Mouse (Mus musculus) liver, embryonic 14.5 days (tissue): ENCODE results near the gene Agtrap. TPM values are rescaled to one million over a fixed set of nuclear protein-coding genes. Genes with fewer than 3 reads are reported as not detected.

Source experiments
- ATAC-seq: fragments of 200-750 bp; cut with Nextera tagmentation; 2 replicates; pipeline ENCODE4 v1.8.0; 2017; ENCODE audit warnings: moderate number of reproducible peaks, mild to moderate bottlenecking, moderate library complexity; ENCODE audit not compliant: insufficient read depth
- DNase-seq, 3 experiments: peaks; one replicate each; pipeline ENCODE4 v3.0.0-alpha.2; 2012 to 2013; ENCODE audit warnings: low read depth in 3 of 3, low spot score in 3 of 3
- H3K27ac ChIP-seq: fragments of 300-500 bp; sonication (generic); 2 replicates; pipeline ENCODE4 v1.5.1; 2014; ENCODE audit warnings: moderate library complexity, mild to moderate bottlenecking, control low read depth, inconsistent platforms
- H3K27me3 ChIP-seq: fragments of 300-500 bp; sonication (generic); 2 replicates; pipeline ENCODE4 v1.6.1; 2014; ENCODE audit warnings: mild to moderate bottlenecking, low read length, moderate library complexity; ENCODE audit not compliant: control insufficient read depth, insufficient read depth
- H3K36me3 ChIP-seq: fragments of 300-500 bp; sonication (generic); replicated peaks from 2 replicates; pipeline ENCODE4 v1.6.1; 2014; ENCODE audit warnings: low read depth; ENCODE audit not compliant: control insufficient read depth, insufficient read depth
- H3K4me1 ChIP-seq, 2 experiments: fragments of 200-500 bp in 1 of 2; fragments of 300-500 bp in 1 of 2; sonication (generic) in 1 of 2; replicated peaks; 2 replicates each; pipeline ENCODE4 v1.6.1; 2012 to 2014; ENCODE audit warnings: antibody characterized with exemption in 1 of 2, inconsistent platforms in 1 of 2, low read length in 1 of 2; ENCODE audit not compliant: control insufficient read depth in 2 of 2, insufficient read depth in 2 of 2
- H3K4me2 ChIP-seq: fragments of 300-500 bp; sonication (generic); 2 replicates; pipeline ENCODE4 v1.6.1; 2014; ENCODE audit warnings: low read depth, mild to moderate bottlenecking, control low read depth, moderate library complexity
- H3K4me3 ChIP-seq, 2 experiments: fragments of 200-500 bp in 1 of 2; fragments of 300-500 bp in 1 of 2; sonication (generic) in 1 of 2; 2 replicates each; pipeline ENCODE4 v1.5.1; 2012 to 2014; ENCODE audit warnings: low read depth in 2 of 2, low read length in 2 of 2, mild to moderate bottlenecking in 2 of 2, control low read depth in 1 of 2, inconsistent platforms in 1 of 2, moderate library complexity in 1 of 2; ENCODE audit not compliant: insufficient read depth in 1 of 2
- H3K9ac ChIP-seq: fragments of 300-500 bp; sonication (generic); replicated peaks from 2 replicates; pipeline ENCODE4 v1.6.1; 2014; ENCODE audit warnings: mild to moderate bottlenecking, control low read depth, moderate library complexity
- H3K9me3 ChIP-seq: fragments of 300-500 bp; sonication (generic); 2 replicates; pipeline ENCODE4 v1.6.1; 2016; ENCODE audit warnings: low read length, mixed read lengths; ENCODE audit not compliant: control insufficient read depth
- CTCF ChIP-seq: IDR thresholded peaks from 2 replicates; pipeline ENCODE4 v1.5.1; 2016; ENCODE audit warnings: antibody characterized with exemption, low read depth, control low read depth
- EP300 ChIP-seq: IDR thresholded peaks from 2 replicates; pipeline ENCODE4 v1.6.1; 2016; ENCODE audit warnings: antibody characterized with exemption, low read depth
- WGBS: fragments of 180-500 bp; shearing (Covaris S2); extraction: QIAGEN DNeasy Blood & Tissue Kit; methylation state at CpG from one replicate; pipeline ENCODE4 v1.1.7; 2014; ENCODE audit not compliant: insufficient replicate concordance; 5-methylcytosine and 5-hydroxymethylcytosine counted together
- polyA plus RNA-seq, 2 experiments: library from polyadenylated mRNA; depleted of rRNA in 1 of 2; stranded (reverse) in 1 of 2; unstranded in 1 of 2; fragments of >200 nt; fragmentation: Nextera tagmentation in 1 of 2; extraction: Ambion mirVana in 1 of 2; gene quantifications; 2 replicates each; pipeline versions ENCODE4 v1.2.1 to v1.2.3; 2012 to 2014

Agtrap gene
- polyA plus RNA-seq, 2 experiments: 4.1 to 9.9 TPM

GRCm38 (mm10) chr4:148116657-148117056 lies 28.8 kb upstream of the Agtrap start:
- no peak for ATAC-seq
- Histone ChIP-seq H3K4me3 (no peak overlapping the region), H3K27me3 (no peaks in the 10 kb centered on the region; the same call in 1 of the 2 replicates), H3K27ac (no peak overlapping the region), H3K36me3 (no peaks in the 10 kb centered on the region), H3K4me1 (no peaks in the 10 kb centered on the region), H3K9me3 (no peaks in the 10 kb centered on the region), H3K4me2 (no peak overlapping the region), H3K9ac (no peak overlapping the region)
- TF ChIP-seq CTCF: peak; percentile 63
- TF ChIP-seq EP300: no peak
- DNase-seq: no peak
- WGBS: 64% methylated on average over 4 of the region's 4 CpGs

GRCm38 (mm10) chr4:148115467-148115866 lies 27.6 kb upstream of the Agtrap start:
- no peak overlapping the region for H3K4me3 ChIP-seq
- no peaks in the 10 kb centered on the region for H3K9me3 ChIP-seq
- H3K9ac ChIP-seq: no peak overlapping the region
- peak; percentile 55 for TF ChIP-seq CTCF
- no peak for TF ChIP-seq EP300
- 5% methylated on average over 15 of the region's 15 CpGs for WGBS
- no peak overlapping the region for H3K4me2 ChIP-seq
- H3K4me1 ChIP-seq: no peaks in the 10 kb centered on the region
- no peak for DNase-seq
- H3K27ac ChIP-seq: no peak overlapping the region
- no peaks in the 10 kb centered on the region for H3K36me3 ChIP-seq
- 0 out of 2 replicates have a peak, but pooled peaks have one; percentile 29 for ATAC-seq
- no peaks in the 10 kb centered on the region; the same call in 1 of the 2 replicates for H3K27me3 ChIP-seq

GRCm38 (mm10) chr4:148114758-148115391 lies 27.0 kb upstream of the Agtrap start:
- H3K4me1 ChIP-seq: no peaks in the 10 kb centered on the region
- WGBS: 7% methylated on average over 15 of the region's 15 CpGs
- no peak overlapping the region for H3K4me3 ChIP-seq
- H3K9me3 ChIP-seq: no peaks in the 10 kb centered on the region
- peak; percentile 33 to 56 (median 43) for DNase-seq
- TF ChIP-seq EP300: no peak
- TF ChIP-seq CTCF: peak; percentile 98
- ATAC-seq: peak; percentile 27; the same call in 1 of the 2 replicates
- no peak overlapping the region for H3K4me2 ChIP-seq
- no peaks in the 10 kb centered on the region; the same call in 1 of the 2 replicates for H3K27me3 ChIP-seq
- H3K27ac ChIP-seq: no peak overlapping the region
- H3K9ac ChIP-seq: no peak overlapping the region
- H3K36me3 ChIP-seq: no peaks in the 10 kb centered on the region

- no peak for TF ChIP-seq CTCF
- no peak for TF ChIP-seq EP300
- H3K27ac ChIP-seq: no peak overlapping the region
- 58% methylated on average over 12 of the region's 12 CpGs for WGBS
- H3K36me3 ChIP-seq: no peaks in the 10 kb centered on the region
- no peaks in the 10 kb centered on the region; the same call in 1 of the 2 replicates for H3K27me3 ChIP-seq
- H3K4me3 ChIP-seq: no peak overlapping the region
- H3K9ac ChIP-seq: no peak overlapping the region
- H3K4me2 ChIP-seq: no peak overlapping the region
- H3K9me3 ChIP-seq: no peaks in the 10 kb centered on the region
- no peaks in the 10 kb centered on the region for H3K4me1 ChIP-seq
- no peak for ATAC-seq
- no peak for DNase-seq
Observed at GRCm38 (mm10) chr4:148112519-148112918, 24.7 kb upstream of the Agtrap start.

- DNase-seq (no peak), ATAC-seq (peak; percentile 46; the same call in 1 of the 2 replicates)
- no peak overlapping the region for H3K4me2 ChIP-seq
- H3K27me3 ChIP-seq: no peaks in the 10 kb centered on the region
- no peaks in the 10 kb centered on the region for H3K4me1 ChIP-seq
- no peaks in the 10 kb centered on the region for H3K9me3 ChIP-seq
- 19% methylated on average over 5 of the region's 5 CpGs for WGBS
- H3K4me3 ChIP-seq: no peak overlapping the region
- H3K9ac ChIP-seq: no peak overlapping the region
- H3K36me3 ChIP-seq: no peaks in the 10 kb centered on the region
- no peak for TF ChIP-seq EP300
- no peak for TF ChIP-seq CTCF
- H3K27ac ChIP-seq: no peak overlapping the region
Observed at GRCm38 (mm10) chr4:148109215-148109614, 21.4 kb upstream of the Agtrap start.
